Mouse (Mus musculus): ENCODE results near the gene Fbxl16. TPM values are rescaled to one million over a fixed set of nuclear protein-coding genes. Genes with fewer than 3 reads are reported as not detected.

Fbxl16 gene
- polyA plus RNA-seq, 1 experiment: 5.7 TPM

DNA sequence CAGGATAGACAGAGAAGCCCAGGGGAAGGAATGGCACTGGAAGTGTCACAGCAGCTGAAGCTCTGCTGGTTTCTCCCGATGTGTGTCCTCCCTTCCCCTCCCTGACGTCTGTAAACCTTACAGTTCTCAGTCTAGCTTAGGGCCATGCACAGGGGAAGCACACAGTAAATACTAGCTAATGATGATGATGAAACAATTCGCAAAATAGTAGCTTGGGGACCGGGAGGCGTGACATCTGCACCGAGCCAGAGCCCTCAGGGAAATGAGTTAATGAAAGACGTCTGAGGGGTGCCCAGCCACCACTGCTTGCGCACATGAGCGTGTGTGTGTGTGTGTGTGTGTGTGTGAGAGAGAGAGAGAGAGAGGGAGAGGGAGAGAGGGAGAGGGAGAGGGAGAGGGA, 39.6 kb upstream of the Fbxl16 start:
- Histone ChIP-seq H3K27me3 (ENCODE audit: control insufficient read depth, insufficient read depth, insufficient read length) (peaks cover 4% of the 10 kb centered on the region), H3K36me3 (ENCODE audit: control insufficient read depth, insufficient read depth) (no peaks in the 10 kb centered on the region), H3ac (ENCODE audit: control insufficient read depth, insufficient read length, low read depth) (no peak overlapping the region), H3K79me3 (ENCODE audit: low read depth) (peaks cover 1% of the 10 kb centered on the region), H3K79me2 (ENCODE audit: control insufficient read depth, insufficient read depth) (no peaks in the 10 kb centered on the region), H3K4me3 (ENCODE audit: insufficient read depth, poor library complexity, severe bottlenecking) (no peak overlapping the region)
- no peak for TF ChIP-seq CTCF (IDR thresholded peaks at IDR 0.05; ENCODE audit: control insufficient read depth, insufficient read depth, insufficient read length)
- no peak for TF ChIP-seq MYOG (IDR thresholded peaks at IDR 0.05; ENCODE audit: control insufficient read depth, extremely low read depth, insufficient read length)
- TF ChIP-seq FOSL1 (IDR thresholded peaks at IDR 0.05; ENCODE audit: insufficient read depth, low read length, poor library complexity, severe bottlenecking): no peak
- no peak for TF ChIP-seq CEBPB (IDR thresholded peaks at IDR 0.05; ENCODE audit: low read depth)
- no peak for TF ChIP-seq MAX (IDR thresholded peaks at IDR 0.05)
- no peak for TF ChIP-seq MYOD1 (IDR thresholded peaks at IDR 0.05; ENCODE audit: control insufficient read depth, insufficient read length, low read depth)
- no peak for TF ChIP-seq USF1 (IDR thresholded peaks at IDR 0.05; ENCODE audit: low read depth)

GRCm38 (mm10) chr17:25773549-25774120, 35.2 kb upstream of the Fbxl16 start, which contains the start of gene Narfl:
Gene Narfl (plus strand): TSS chr17:25773776.
- H3ac ChIP-seq (ENCODE audit: control insufficient read depth, insufficient read length, low read depth): peak within 1 kb of the TSS; percentile 70
- no peak for TF ChIP-seq MYOD1 (IDR thresholded peaks at IDR 0.05; ENCODE audit: control insufficient read depth, insufficient read length, low read depth)
- peak; percentile 48 for TF ChIP-seq MAX (IDR thresholded peaks at IDR 0.05)
- peak; percentile 95 for TF ChIP-seq CTCF (IDR thresholded peaks at IDR 0.05; ENCODE audit: control insufficient read depth, insufficient read depth, insufficient read length)
- no peaks in the 10 kb centered on the region for H3K27me3 ChIP-seq (ENCODE audit: control insufficient read depth, insufficient read depth, insufficient read length)
- no peaks in the 10 kb centered on the region for H3K79me2 ChIP-seq (ENCODE audit: control insufficient read depth, insufficient read depth)
- H3K79me3 ChIP-seq (ENCODE audit: low read depth): peaks cover 1% of the 10 kb centered on the region
- no peaks in the 10 kb centered on the region for H3K36me3 ChIP-seq (ENCODE audit: control insufficient read depth, insufficient read depth)
- H3K4me3 ChIP-seq (ENCODE audit: insufficient read depth, poor library complexity, severe bottlenecking): peak within 1 kb of the TSS; percentile 72

- Histone ChIP-seq H3K36me3 (ENCODE audit: control insufficient read depth, insufficient read depth) (peaks cover 12% of the 10 kb centered on the region), H3K79me3 (ENCODE audit: low read depth) (peaks cover 1% of the 10 kb centered on the region), H3K4me3 (ENCODE audit: insufficient read depth, poor library complexity, severe bottlenecking) (no peak overlapping the region), H3K79me2 (ENCODE audit: control insufficient read depth, insufficient read depth) (no peaks in the 10 kb centered on the region), H3K27me3 (ENCODE audit: control insufficient read depth, insufficient read depth, insufficient read length) (no peaks in the 10 kb centered on the region), H3ac (ENCODE audit: control insufficient read depth, insufficient read length, low read depth) (peak overlapping the region; percentile 19)
- TF ChIP-seq MYOD1 (IDR thresholded peaks at IDR 0.05; ENCODE audit: control insufficient read depth, insufficient read length, low read depth): no peak
- TF ChIP-seq MYOG (IDR thresholded peaks at IDR 0.05; ENCODE audit: control insufficient read depth, extremely low read depth, insufficient read length): no peak
- no peak for TF ChIP-seq CTCF (IDR thresholded peaks at IDR 0.05; ENCODE audit: control insufficient read depth, insufficient read depth, insufficient read length)
- no peak for TF ChIP-seq MAX (IDR thresholded peaks at IDR 0.05)
Observed at GRCm38 (mm10) chr17:25775318-25776062, 33.4 kb upstream of the Fbxl16 start.

DNA sequence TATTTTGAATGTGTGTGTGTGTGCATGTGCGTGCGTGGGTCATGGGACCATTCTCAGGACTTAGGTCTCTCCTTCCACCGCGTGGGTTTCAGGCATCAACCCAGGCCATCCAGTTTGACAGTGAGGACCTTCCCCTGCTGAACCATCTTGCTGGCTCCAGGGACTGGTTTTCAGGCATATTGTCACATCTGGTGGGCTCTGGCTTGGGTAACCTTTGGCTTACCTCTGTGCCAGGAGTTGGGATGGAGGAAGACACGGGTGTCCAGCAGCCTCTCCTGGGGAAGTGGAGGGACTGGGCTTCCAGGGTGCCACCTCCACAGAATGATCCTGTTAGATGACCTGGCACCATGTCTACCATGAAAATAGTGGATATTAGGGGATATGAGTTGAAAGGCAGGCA, 30.9 kb upstream of the Fbxl16 start:
- peaks cover 26% of the 10 kb centered on the region for H3K36me3 ChIP-seq (ENCODE audit: control insufficient read depth, insufficient read depth)
- no peak overlapping the region for H3K4me3 ChIP-seq (ENCODE audit: insufficient read depth, poor library complexity, severe bottlenecking)
- TF ChIP-seq FOSL1 (IDR thresholded peaks at IDR 0.05; ENCODE audit: insufficient read depth, low read length, poor library complexity, severe bottlenecking) (no peak), MYOG (IDR thresholded peaks at IDR 0.05; ENCODE audit: control insufficient read depth, extremely low read depth, insufficient read length) (no peak), CEBPB (IDR thresholded peaks at IDR 0.05; ENCODE audit: low read depth) (no peak), MAX (IDR thresholded peaks at IDR 0.05) (no peak), CTCF (IDR thresholded peaks at IDR 0.05; ENCODE audit: control insufficient read depth, insufficient read depth, insufficient read length) (no peak), MYOD1 (IDR thresholded peaks at IDR 0.05; ENCODE audit: control insufficient read depth, insufficient read length, low read depth) (no peak), USF1 (IDR thresholded peaks at IDR 0.05; ENCODE audit: low read depth) (no peak)

DNA sequence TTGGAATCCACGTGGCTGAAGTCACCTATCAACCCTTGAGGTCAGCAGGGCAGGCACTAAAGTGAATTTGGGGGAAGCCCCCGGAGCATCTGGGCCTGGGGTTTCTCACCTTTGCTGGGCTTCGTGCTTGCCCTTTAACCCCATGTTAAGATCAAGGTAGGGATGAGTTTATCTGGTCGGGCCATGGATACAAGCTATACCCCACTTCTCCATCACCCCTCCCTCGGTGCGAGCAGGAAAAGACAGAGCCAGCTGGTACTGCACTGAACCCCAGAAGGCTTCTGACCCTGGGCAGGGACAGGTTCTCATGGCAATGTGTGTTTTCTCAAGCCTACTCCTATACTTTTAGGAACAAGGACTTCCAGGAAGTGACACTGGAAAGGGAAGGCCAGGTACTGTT, 27.5 kb upstream of the Fbxl16 start:
- H3K36me3 ChIP-seq (ENCODE audit: control insufficient read depth, insufficient read depth): peaks cover 32% of the 10 kb centered on the region

More for the DNA sequence above, 30.9 kb upstream of the Fbxl16 start:
- Histone ChIP-seq H3ac (ENCODE audit: control insufficient read depth, insufficient read length, low read depth) (no peak overlapping the region), H3K79me2 (ENCODE audit: control insufficient read depth, insufficient read depth) (no peaks in the 10 kb centered on the region), H3K79me3 (ENCODE audit: low read depth) (peaks cover 1% of the 10 kb centered on the region), H3K27me3 (ENCODE audit: control insufficient read depth, insufficient read depth, insufficient read length) (no peaks in the 10 kb centered on the region)

More for the DNA sequence above, 27.5 kb upstream of the Fbxl16 start:
- Histone ChIP-seq H3ac (ENCODE audit: control insufficient read depth, insufficient read length, low read depth) (no peak overlapping the region), H3K79me2 (ENCODE audit: control insufficient read depth, insufficient read depth) (peaks cover 15% of the 10 kb centered on the region), H3K4me3 (ENCODE audit: insufficient read depth, poor library complexity, severe bottlenecking) (no peak overlapping the region), H3K79me3 (ENCODE audit: low read depth) (no peaks in the 10 kb centered on the region), H3K27me3 (ENCODE audit: control insufficient read depth, insufficient read depth, insufficient read length) (no peaks in the 10 kb centered on the region)
- no peak for TF ChIP-seq MYOD1 (IDR thresholded peaks at IDR 0.05; ENCODE audit: control insufficient read depth, insufficient read length, low read depth)
- TF ChIP-seq CEBPB (IDR thresholded peaks at IDR 0.05; ENCODE audit: low read depth): no peak
- no peak for TF ChIP-seq CTCF (IDR thresholded peaks at IDR 0.05; ENCODE audit: control insufficient read depth, insufficient read depth, insufficient read length)
- no peak for TF ChIP-seq USF1 (IDR thresholded peaks at IDR 0.05; ENCODE audit: low read depth)
- no peak for TF ChIP-seq MYOG (IDR thresholded peaks at IDR 0.05; ENCODE audit: control insufficient read depth, extremely low read depth, insufficient read length)
- TF ChIP-seq MAX (IDR thresholded peaks at IDR 0.05): no peak
- TF ChIP-seq FOSL1 (IDR thresholded peaks at IDR 0.05; ENCODE audit: insufficient read depth, low read length, poor library complexity, severe bottlenecking): no peak

All from C2C12 (cell line).